Mouse (Mus musculus) Patski (cell line): ENCODE measurements around the gene Asic2. TPM values are rescaled to one million over a fixed set of nuclear protein-coding genes. Genes with fewer than 3 reads are reported as not detected.

Source experiments
- ATAC-seq: fragments of 100-300 bp; one replicate; pipeline ENCODE4 v1.8.0; 2021
- CTCF ChIA-PET: fragments of 350-600 bp; sonication (Branson Sonifier 250); formaldehyde crosslinking; loops from one replicate; lab custom pipeline; 2022; ENCODE audit warnings: inconsistent platforms; lab: Charles Lee
- POLR2A ChIA-PET: fragments of 350-600 bp; sonication (Branson Sonifier 250); formaldehyde crosslinking; loops from one replicate; lab custom pipeline; 2022; ENCODE audit warnings: antibody characterized with exemption, inconsistent platforms; lab: Charles Lee
- DNase-seq: peaks from one replicate; pipeline ENCODE4 v3.0.0-alpha.2; 2011; ENCODE audit warnings: low read depth, low spot score
- H3K27me3 ChIP-seq: fragments of 371-371 bp; one replicate; pipeline ENCODE4 v1.5.1; 2021
- CTCF ChIP-seq: fragments of 100-300 bp; IDR thresholded peaks from one replicate; pipeline ENCODE4 v1.5.1; 2021
- in situ Hi-C: fragments of 300-500 bp; cut with MboI; formaldehyde crosslinking; loops from 3 replicates; pipeline ENCODE4 v1.11.1; 2018; ENCODE audit warnings: low pct_unique_long_range_greater_than_20kb, mixed read lengths
- polyA plus RNA-seq: library from polyadenylated mRNA; unstranded; gene quantifications from one replicate; pipeline ENCODE4 v1.2.3, GENCODE M21; 2021

The Asic2 gene
- 0.04 TPM for polyA plus RNA-seq

DNA sequence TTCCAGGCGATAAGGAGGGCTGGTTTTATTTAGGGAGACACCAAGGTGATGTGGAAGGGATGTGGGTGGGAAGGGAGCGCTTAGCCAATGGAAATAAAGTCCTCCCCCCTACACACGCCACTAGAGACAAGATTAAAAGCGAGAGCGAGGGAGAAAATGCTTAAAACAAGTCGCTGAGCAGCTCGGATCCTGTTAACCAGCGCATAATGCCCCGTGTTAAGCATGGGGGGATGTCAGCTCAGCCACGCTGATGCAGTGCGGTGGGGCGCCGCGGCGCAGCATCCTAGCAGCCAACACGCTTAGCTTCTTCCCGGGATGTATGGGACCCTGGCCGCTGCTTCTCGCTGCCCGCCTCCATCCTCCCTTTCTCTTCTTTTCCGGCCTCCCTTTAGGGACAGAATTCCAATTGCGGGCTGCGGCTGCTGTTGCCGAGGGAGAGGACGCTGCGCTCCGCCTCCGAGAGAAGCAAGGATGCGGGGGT, at the start of gene Asic2:
Gene Asic2, minus strand, starts transcription at position 57 of the 481 bp plus-strand sequence.
- DNase-seq (no peak), ATAC-seq (no peak)
- in situ Hi-C loops = no loop called here
- peaks cover 67% of the 10 kb centered on the region for H3K27me3 ChIP-seq
- no peak for TF ChIP-seq CTCF
- ChIA-PET CTCF (interaction anchor here (0.7 kb wide), 1 partner anchor 195 kb away, joined by 3 read pairs; no protein-coding TSS in a partner anchor), POLR2A (no interaction called here)

DNA sequence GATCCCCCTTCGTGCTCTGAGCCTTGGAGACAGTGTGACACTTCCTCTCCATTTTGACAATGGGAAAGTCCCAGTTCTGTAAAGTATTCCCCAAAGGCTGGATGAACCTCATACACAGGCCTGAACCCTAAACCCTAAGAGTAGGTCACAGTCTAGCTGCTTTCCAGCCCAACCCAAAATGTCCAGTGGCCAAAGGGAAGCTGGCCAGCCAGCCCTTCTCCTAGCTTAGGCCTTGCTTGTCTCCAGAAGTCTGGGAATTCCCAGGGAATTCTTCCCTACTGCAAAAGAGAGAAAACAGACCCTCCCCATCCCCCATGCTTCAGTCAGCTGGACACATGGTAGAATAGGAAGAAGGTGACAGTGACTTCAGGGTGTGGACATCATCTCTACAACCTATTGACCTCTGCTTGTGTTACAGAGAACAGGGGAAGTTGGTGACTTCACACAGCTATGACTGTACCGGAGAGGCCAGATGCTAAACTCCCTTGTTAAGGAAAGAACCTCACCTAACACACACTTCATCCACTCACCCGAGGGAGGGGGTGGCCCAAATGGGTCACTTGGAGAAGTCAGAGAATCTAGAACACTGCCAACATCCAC, 48.0 kb upstream of the Asic2 start:
- TF ChIP-seq CTCF = no peak
- ATAC-seq = no peak
- in situ Hi-C loops = no loop called here

DNA sequence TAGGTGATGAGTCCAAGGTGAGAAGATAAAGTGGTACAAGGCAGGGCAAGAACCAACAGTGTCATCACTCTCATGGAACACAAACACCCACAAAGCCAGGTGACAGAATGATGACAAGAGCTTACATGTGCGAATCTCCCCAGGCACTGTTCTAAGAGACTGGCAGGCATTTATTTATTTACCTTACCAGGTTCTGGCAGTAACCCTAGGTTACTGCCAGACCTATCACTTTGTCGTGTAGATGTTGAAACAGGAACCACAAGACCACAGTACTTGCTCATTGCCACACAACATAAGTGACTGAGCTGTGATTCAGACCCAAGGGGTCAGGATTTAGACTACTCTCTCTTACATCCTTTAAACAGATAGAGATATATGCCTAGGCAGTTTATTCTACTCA, 46.8 kb upstream of the Asic2 start:
- DNase-seq = no peak
- TF ChIP-seq CTCF = no peak
- peak; percentile 61 for ATAC-seq
- ChIA-PET POLR2A (interaction anchor here (0.6 kb wide), 1 partner anchor 347 kb away, joined by 6 read pairs; no protein-coding TSS in a partner anchor), CTCF (interaction anchor here (1.4 to 2.5 kb wide), 4 partner anchors 18 to 30 kb away, joined by 3 to 8 read pairs (median 4); partner anchors contain the start of genes Ccl7 and Gm17268)
- in situ Hi-C loops = no loop called here
- no peaks in the 10 kb centered on the region for H3K27me3 ChIP-seq

More for the DNA sequence above, 48.0 kb upstream of the Asic2 start:
- DNase-seq = no peak
- no peaks in the 10 kb centered on the region for H3K27me3 ChIP-seq
- ChIA-PET CTCF (interaction anchor here (1.3 to 2.5 kb wide), 3 partner anchors 9 to 29 kb away, joined by 3 to 8 read pairs (median 3); partner anchors contain the start of genes Ccl7 and Gm17268), POLR2A (no interaction called here)

DNA sequence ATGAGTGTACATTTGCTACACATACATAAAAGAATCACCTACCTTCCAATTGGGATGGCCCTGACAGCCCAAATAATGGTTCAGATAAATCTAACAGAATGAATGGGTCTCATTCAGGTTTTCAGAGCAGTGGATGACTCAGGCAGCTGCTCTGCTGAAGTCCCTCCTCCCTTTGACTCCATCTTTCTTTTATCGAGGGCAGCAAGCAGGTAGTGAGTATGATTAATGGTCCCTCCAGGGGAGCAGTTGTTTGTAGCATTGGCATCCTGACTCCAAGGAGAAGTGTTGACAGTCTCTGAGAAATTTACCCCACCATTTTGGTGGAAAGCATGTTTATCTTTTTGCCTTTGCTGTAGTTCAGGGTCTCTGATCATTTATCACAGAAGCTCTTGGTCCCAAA, 45.5 kb upstream of the Asic2 start:
- in situ Hi-C loops = no loop called here
- ATAC-seq (no peak), DNase-seq (no peak)
- H3K27me3 ChIP-seq = no peaks in the 10 kb centered on the region
- POLR2A ChIA-PET = no interaction called here
- CTCF ChIA-PET = interaction anchor here (1.2 to 1.7 kb wide), 2 partner anchors 16 to 17 kb away, joined by 3 to 4 read pairs; no protein-coding TSS in a partner anchor
- no peak for TF ChIP-seq CTCF

DNA sequence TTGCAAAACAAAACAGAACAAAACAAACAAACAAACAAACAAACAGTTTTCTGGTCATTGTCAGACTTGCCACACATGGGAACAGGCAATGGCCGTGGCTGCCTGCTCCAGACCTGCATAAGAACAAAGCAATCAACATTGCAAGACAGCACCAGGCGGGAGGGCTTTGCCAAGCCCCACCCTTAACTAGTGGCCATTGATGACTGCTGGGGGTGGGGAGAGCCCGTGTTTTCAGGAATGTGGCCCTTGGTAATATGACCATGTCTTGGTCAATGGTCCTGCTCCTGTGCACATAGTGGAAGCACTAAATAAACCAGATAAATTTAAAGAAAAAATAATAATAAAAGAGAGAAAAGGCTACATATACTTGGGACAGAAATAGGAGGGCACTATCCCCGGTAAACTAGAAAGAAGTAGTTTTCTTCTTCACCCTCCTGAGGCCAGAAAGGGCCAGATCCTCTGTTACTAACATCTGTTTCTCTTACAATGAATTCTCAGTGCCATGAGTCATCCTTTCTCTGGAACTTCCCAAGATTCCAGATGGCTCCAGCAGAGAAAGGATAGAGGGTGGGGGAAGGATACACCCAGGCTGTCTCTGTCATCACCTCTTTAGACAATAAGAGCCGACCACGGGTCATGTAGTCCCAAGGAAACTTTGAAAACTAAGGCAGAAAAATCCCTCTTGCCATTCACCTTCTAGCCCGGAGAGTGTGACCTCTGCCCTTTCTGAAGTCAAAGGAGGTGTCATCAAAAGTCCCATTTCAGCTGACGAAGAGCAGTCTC, 43.3 kb upstream of the Asic2 start:
- DNase-seq (no peak), ATAC-seq (peak; percentile 63)
- ChIA-PET POLR2A (interaction anchor here (1.2 kb wide), 1 partner anchor 23 kb away, joined by 6 read pairs; the partner anchor contains the start of gene Ccl2), CTCF (no interaction called here)
- no peak for TF ChIP-seq CTCF
- H3K27me3 ChIP-seq = no peaks in the 10 kb centered on the region
- in situ Hi-C loops = no loop called here

DNA sequence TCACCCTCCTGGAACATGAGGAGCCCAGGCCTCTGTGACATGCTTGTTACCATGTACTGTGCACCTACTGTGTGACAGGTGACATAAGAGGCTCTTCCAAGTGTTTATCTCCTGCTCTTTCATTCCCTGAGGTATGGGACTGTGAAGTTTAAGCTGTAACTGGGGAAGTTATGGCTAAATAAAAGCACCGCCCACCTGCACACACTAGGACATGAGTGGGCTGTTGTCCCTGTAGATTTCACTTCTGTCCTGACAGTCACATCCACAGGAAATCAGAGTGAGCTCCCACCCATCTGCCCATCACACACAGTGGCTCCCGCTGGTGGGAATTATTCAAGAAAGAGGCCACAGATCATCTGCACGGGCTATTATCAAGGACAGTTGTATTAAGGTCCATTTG, 41.9 kb upstream of the Asic2 start:
- ATAC-seq = no peak
- ChIA-PET POLR2A (no interaction called here), CTCF (no interaction called here)
- in situ Hi-C loops = no loop called here
- no peaks in the 10 kb centered on the region for H3K27me3 ChIP-seq
- no peak for TF ChIP-seq CTCF
- DNase-seq = no peak

DNA sequence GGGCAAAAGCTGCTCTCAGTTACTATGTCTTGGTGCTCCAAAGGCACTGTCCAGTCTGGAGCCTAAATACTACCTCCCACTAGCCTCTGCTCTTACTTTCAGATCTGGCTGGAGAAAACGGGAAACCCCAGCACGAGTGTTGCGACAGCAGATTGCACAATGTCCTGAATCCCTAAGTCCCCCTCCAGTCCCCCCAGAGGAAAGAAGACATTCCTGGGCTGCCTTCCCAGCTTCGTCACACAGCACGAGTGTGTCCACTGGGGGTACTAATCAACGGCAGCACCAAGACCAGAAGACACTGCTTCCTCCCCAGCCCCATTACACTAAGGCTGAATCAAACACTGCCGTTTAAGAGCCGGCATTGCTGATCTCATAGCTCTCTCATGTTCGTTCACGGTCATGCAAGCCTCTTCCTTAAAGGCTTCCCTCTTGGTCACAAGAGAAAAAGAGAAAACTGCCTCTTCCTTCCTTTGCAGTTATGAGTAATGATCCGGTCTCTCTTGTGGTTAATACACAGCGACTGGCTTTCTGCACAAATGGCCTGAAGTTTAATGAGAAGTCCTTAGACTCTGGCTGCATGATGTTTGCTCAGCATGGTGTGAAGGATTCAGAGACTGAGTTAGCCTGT, 38.7 kb upstream of the Asic2 start:
- ATAC-seq = peak; percentile 90
- in situ Hi-C loops = no loop called here
- peak; percentile 87 for DNase-seq
- H3K27me3 ChIP-seq = no peaks in the 10 kb centered on the region
- TF ChIP-seq CTCF = no peak
- CTCF ChIA-PET = interaction anchor here (0.8 to 1.8 kb wide), 6 partner anchors 9 to 168 kb away, joined by 3 to 10 read pairs (median 4); no protein-coding TSS in a partner anchor
- POLR2A ChIA-PET = interaction anchor here (0.6 to 1.4 kb wide), 2 partner anchors 28 to 851 kb away, joined by 4 to 7 read pairs; partner anchors contain the start of gene Ccl2

DNA sequence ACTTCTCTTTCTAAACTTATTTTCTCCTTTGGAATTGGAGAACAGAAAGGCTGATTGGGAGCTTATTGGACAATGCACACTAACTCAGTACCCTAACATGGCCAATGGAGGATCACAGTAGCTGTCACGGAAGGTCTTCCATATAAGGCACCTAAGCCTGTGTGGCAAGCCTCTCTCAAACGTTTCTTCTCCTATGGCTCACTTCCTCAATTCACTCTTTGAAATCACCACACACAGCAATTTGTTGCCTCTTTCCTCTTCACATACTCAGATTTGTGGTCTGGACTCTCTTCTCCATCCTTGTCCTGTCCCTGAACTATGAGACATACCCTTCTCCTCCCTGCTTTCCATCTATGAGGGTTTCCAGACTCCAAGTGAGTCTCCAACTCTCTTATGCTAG, 36.6 kb upstream of the Asic2 start:
- no peak for ATAC-seq
- CTCF ChIA-PET = interaction anchor here (0.6 to 1.9 kb wide), 6 partner anchors 25 to 170 kb away, joined by 3 to 8 read pairs (median 3); partner anchors contain the start of gene Ccl7
- no peak for TF ChIP-seq CTCF
- in situ Hi-C loops = no loop called here
- POLR2A ChIA-PET = interaction anchor here (1.3 to 2.2 kb wide), 2 partner anchors 14 to 31 kb away, joined by 4 to 7 read pairs; partner anchors contain the start of gene Ccl2
- DNase-seq = no peak
- no peaks in the 10 kb centered on the region for H3K27me3 ChIP-seq

DNA sequence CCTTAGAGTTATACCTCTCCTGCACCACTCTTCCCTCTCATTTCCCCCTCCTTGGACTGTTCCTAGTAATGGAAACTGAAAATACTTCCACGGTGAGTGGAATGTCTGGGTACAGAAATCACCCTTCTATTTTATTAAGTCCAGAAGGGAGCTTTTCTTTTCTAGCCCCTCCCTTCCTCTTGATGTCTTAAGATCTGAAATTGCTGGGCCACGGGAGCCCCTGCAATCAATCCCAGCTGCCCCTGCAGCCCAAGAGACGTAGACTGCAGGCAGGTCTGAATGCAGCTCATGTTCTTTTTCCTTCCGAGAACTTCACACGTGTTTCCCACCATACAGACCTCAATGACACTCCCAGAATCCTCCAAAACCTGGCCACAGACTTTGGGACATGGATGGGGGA, 32.3 kb upstream of the Asic2 start:
- ATAC-seq = no peak
- no peak for DNase-seq
- in situ Hi-C loops = no loop called here
- CTCF ChIA-PET = interaction anchor here (1.2 to 8.2 kb wide), 5 partner anchors 18 to 177 kb away, joined by 3 to 156 read pairs (median 5); partner anchors contain the start of gene Ccl2
- POLR2A ChIA-PET = interaction anchor here (0.6 kb wide), 1 partner anchor 111 kb away, joined by 7 read pairs; no protein-coding TSS in a partner anchor
- TF ChIP-seq CTCF = no peak
- no peaks in the 10 kb centered on the region for H3K27me3 ChIP-seq

DNA sequence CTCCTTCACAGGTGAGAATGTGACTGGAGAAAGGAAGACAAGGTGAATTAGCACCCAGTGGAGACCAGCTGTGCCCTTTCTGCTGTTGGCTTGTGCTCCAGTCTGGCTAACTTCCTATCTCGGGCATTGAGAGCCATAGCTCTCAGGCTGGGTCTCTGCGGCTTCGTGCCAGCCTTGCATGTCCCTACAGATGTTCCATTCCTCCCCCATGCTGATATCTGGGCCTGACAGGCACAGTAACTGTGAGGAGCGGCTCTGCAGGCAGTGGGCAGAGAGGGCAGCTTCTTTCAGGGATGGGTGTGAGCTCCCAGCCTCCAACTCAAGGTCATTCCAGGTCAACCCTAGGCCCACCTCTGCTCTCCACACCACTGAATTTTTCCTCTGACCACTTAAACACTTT, 31.2 kb upstream of the Asic2 start:
- in situ Hi-C loops = loop anchor here (5.0 kb wide), 2 partner anchors 48 to 178 kb away; partner anchors contain the start of gene Ccl7
- POLR2A ChIA-PET = no interaction called here
- H3K27me3 ChIP-seq = no peaks in the 10 kb centered on the region
- CTCF ChIA-PET = interaction anchor here (0.9 to 8.2 kb wide), 5 partner anchors 17 to 178 kb away, joined by 3 to 156 read pairs (median 3); no protein-coding TSS in a partner anchor
- no peak for TF ChIP-seq CTCF
- DNase-seq (no peak), ATAC-seq (no peak)
